Mouse (Mus musculus) large intestine, adult 2 months (tissue): Measurements from ENCODE around the gene Arhgap17. TPM values are rescaled to one million over a fixed set of nuclear protein-coding genes. Genes with fewer than 3 reads are reported as not detected.

Source experiments
- DNase-seq: peaks from one replicate; pipeline ENCODE4 v3.0.0-alpha.2; 2012; ENCODE audit warnings: low read depth, low spot score
- WGBS: fragments of 180-500 bp; shearing (Covaris S2); methylation state at CpG from one replicate; pipeline ENCODE4 v1.1.7; 2018; 5-methylcytosine and 5-hydroxymethylcytosine counted together
- polyA plus RNA-seq: library from polyadenylated mRNA; depleted of rRNA; stranded (reverse); fragments of >200 nt; gene quantifications from 2 replicates; pipeline ENCODE4 v1.2.3, GENCODE M21; 2012; rRNA removed

Arhgap17 gene
- polyA plus RNA-seq, 1 experiment: 23.7 TPM

DNA sequence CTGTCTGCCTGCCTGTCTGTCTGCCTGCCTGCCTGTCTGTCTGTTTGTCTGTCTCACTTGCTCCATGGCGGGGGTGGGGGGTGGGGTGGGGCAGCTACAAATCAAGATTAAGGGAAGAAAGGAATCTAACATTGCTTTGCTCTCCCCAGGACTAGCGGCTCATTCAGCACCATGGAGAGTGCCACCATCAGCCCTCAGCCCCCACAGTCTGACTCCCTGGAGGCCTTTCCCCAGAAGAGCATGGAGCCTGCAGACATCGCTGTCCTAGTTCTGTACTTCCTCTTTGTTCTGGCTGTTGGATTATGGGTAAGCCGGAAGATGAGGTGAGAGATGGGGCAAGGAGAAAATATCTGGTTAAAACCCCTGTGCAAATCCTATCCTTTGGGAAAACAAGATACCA is 134.3 kb downstream of the Arhgap17 start:
- 24% methylated on average over 4 of the region's 4 CpGs for WGBS
- DNase-seq: no peak

Other genes with a start within 250 kb of the Arhgap17 start
- 20.0 and 41.3 TPM in 2 replicates for gene Tnrc6a, start 246.0 kb downstream of the Arhgap17 start, polyA plus RNA-seq
- gene Slc5a11, start 155.1 kb downstream of the Arhgap17 start, polyA plus RNA-seq: 27.9 and 153 TPM in 2 replicates
- 18.7 and 30.1 TPM in 2 replicates for gene Lcmt1, start 131 bp downstream of the Arhgap17 start, polyA plus RNA-seq
- gene Aqp8, start 92.4 kb upstream of the Arhgap17 start, polyA plus RNA-seq: not detected in 2 replicates
- gene Zkscan2, start 130.5 kb upstream of the Arhgap17 start, polyA plus RNA-seq: 0.06 and 0.07 TPM in 2 replicates